12 mouse cellular contexts compared by ENCODE assay signal in genomic region chr10:49559872-49560407, GRCm38 (mm10).
"Had no signal": no experiment of that assay in that cellular context is flagged by ENCODE, and none has a peak within 500 bp of the region (broad histone marks: within the 10 kb centered on the region; RNA-seq: fewer than 3 reads in every experiment).

No protein-coding gene starts in this region.

- H3K27ac ChIP-seq: left cerebral cortex, adult 2 months; limb, embryonic 10.5 days; liver, embryonic 15.5 days; midbrain, embryonic 13.5 days; neural tube, embryonic 13.5 days had no signal

- H3K4me3 ChIP-seq: left cerebral cortex, adult 2 months; limb, embryonic 10.5 days; liver, embryonic 15.5 days; midbrain, embryonic 13.5 days; neural tube, embryonic 13.5 days had no signal

- ATAC-seq: midbrain, embryonic 13.5 days had no signal

- H3K4me1 ChIP-seq: limb, embryonic 10.5 days; liver, embryonic 15.5 days; midbrain, embryonic 13.5 days; neural tube, embryonic 13.5 days had no signal

- H3K9ac ChIP-seq: liver, embryonic 15.5 days; midbrain, embryonic 13.5 days; neural tube, embryonic 13.5 days had no signal

- H3K36me3 ChIP-seq: limb, embryonic 10.5 days; liver, embryonic 15.5 days; midbrain, embryonic 13.5 days; neural tube, embryonic 13.5 days had no signal

- H3K27me3 ChIP-seq: liver, embryonic 15.5 days; midbrain, embryonic 13.5 days; neural tube, embryonic 13.5 days had no signal

- H3K9me3 ChIP-seq: limb, embryonic 10.5 days; liver, embryonic 15.5 days; midbrain, embryonic 13.5 days; neural tube, embryonic 13.5 days had no signal

- DNase-seq: kidney, postnatal 25 days; retina, postnatal 1 day; right cerebral cortex, postnatal 4 days; spleen, adult 18-20 months; thymus, adult 18-20 months; thymus, postnatal 14 days had no signal

- H3K4me2 ChIP-seq: liver, embryonic 11.5 days; liver, embryonic 15.5 days; midbrain, embryonic 13.5 days; neural tube, embryonic 13.5 days had no signal
